In genomic region chr3:65117365-65117764, GRCm38 (mm10) we compare ENCODE assay signal across 13 mouse cellular contexts.
"Had no signal": no experiment of that assay in that cellular context is flagged by ENCODE, and none has a peak within 500 bp of the region (broad histone marks: within the 10 kb centered on the region; RNA-seq: fewer than 3 reads in every experiment).

No protein-coding gene starts in this region.

- DNase-seq: kidney, postnatal 10 days; kidney, postnatal 4 days; lung, embryonic 14.5 days; lung, postnatal 10 days; lung, postnatal 4 days; right cerebral cortex, postnatal 25 days; thymus, postnatal 36 days had no signal

- H3K36me3 ChIP-seq: liver, embryonic 12.5 days; midbrain, embryonic 12.5 days; neural tube, embryonic 15.5 days had no signal

- H3K4me1 ChIP-seq: liver, embryonic 12.5 days; megakaryocyte, embryonic 14.5 days; midbrain, embryonic 12.5 days; neural tube, embryonic 15.5 days had no signal

- ATAC-seq: liver, embryonic 12.5 days had no signal

- H3K9ac ChIP-seq: liver, embryonic 12.5 days; lung, embryonic 14.5 days; midbrain, embryonic 12.5 days; neural tube, embryonic 15.5 days had no signal

- H3K9me3 ChIP-seq: liver, embryonic 12.5 days; megakaryocyte, embryonic 14.5 days; midbrain, embryonic 12.5 days; neural tube, embryonic 15.5 days had no signal

- H3K4me2 ChIP-seq: liver, embryonic 12.5 days; lung, embryonic 14.5 days; midbrain, embryonic 12.5 days; neural tube, embryonic 15.5 days had no signal

- H3K4me3 ChIP-seq: left cerebral cortex, adult 2 months; liver, embryonic 12.5 days; megakaryocyte, embryonic 14.5 days; midbrain, embryonic 12.5 days; myocyte; neural tube, embryonic 15.5 days had no signal

- H3K27me3 ChIP-seq: liver, embryonic 12.5 days; megakaryocyte, embryonic 14.5 days; midbrain, embryonic 12.5 days; neural tube, embryonic 15.5 days had no signal

- H3K27ac ChIP-seq: left cerebral cortex, adult 2 months; liver, embryonic 12.5 days; midbrain, embryonic 12.5 days; neural tube, embryonic 15.5 days had no signal
